Mouse (Mus musculus): Measurements from ENCODE around the gene Zrsr1. TPM values are rescaled to one million over a fixed set of nuclear protein-coding genes. Genes with fewer than 3 reads are reported as not detected.

Zrsr1 gene
- polyA plus RNA-seq, 1 experiment from 2014 or later: 35.6 TPM

GRCm38 (mm10) chr11:22956830-22957229 is 15.0 kb upstream of the Zrsr1 start:
- H3K36me3 ChIP-seq (ENCODE audit: inconsistent target): no peaks in the 10 kb centered on the region
- no peak overlapping the region for H3K27ac ChIP-seq
- WGBS (ENCODE audit: missing documents): 73% methylated on average over 4 of the region's 4 CpGs
- no peak overlapping the region for H3K4me3 ChIP-seq (ENCODE audit: inconsistent target)
- peaks cover 23% of the 10 kb centered on the region; the same call in 1 of the 2 replicates for H3K79me2 ChIP-seq (ENCODE audit: inconsistent target)

DNA sequence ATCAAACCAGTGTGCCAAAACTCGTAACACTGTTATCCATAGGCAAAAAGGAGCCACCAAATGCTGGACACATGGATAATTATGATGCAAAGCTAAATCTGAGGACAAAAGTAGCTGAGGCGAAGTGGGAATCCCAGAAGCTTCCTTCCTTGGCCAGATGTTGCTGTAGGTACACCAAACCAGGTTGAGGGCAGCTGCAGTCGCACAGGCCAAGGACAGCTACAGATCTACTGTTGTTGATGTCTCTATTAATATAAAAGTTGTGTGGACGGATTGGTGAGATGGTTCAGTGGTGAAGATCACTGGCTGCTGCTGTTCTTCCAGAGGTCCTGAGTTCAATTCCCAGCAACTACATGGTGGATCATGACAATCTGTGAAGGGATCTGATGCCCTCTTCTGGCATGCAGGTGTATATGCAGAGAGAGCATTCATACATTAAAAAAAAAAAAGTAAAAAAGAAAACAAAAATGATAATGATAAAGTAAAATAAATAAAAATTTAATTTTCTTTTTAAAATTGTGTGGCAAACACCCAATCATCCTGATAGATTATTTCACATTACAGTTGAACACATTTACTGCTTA is 13.9 kb upstream of the Zrsr1 start:
- 89% methylated on average over 4 of the region's 4 CpGs for WGBS (ENCODE audit: missing documents)
- peaks cover 23% of the 10 kb centered on the region; the same call in 1 of the 2 replicates for H3K79me2 ChIP-seq (ENCODE audit: inconsistent target)
- H3K4me3 ChIP-seq (ENCODE audit: inconsistent target): no peak overlapping the region
- H3K36me3 ChIP-seq (ENCODE audit: inconsistent target): no peaks in the 10 kb centered on the region
- H3K27ac ChIP-seq: no peak overlapping the region

GRCm38 (mm10) chr11:22962101-22962500 is 9.7 kb upstream of the Zrsr1 start:
- peaks cover 43% of the 10 kb centered on the region; the same call in 1 of the 2 replicates for H3K79me2 ChIP-seq (ENCODE audit: inconsistent target)
- no peaks in the 10 kb centered on the region for H3K36me3 ChIP-seq (ENCODE audit: inconsistent target)
- WGBS (ENCODE audit: missing documents): 93% methylated on average over 1 of the region's 1 CpGs
- no peak overlapping the region for H3K4me3 ChIP-seq (ENCODE audit: inconsistent target)
- H3K27ac ChIP-seq: no peak overlapping the region

DNA sequence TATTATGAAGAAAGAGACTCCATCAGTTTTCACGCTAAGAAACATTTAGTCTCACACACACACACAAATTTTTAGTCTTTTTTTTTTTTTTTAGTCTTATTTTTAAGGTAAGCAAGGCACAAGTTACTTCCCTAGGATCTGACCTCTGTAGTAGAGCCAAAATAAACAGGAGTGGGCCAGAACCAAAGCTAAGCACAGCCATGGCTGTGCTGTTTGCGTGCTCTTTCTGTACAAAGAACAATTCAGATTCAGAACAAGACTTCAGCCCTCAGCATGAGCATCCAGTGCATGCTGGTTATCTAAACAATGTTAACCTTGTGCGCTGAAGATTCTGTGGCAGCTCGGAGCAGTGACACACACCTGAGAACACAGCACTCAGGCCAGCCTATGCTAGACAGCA is 7.4 kb upstream of the Zrsr1 start:
- H3K27ac ChIP-seq: no peak overlapping the region
- H3K79me2 ChIP-seq (ENCODE audit: inconsistent target): peaks cover 48% of the 10 kb centered on the region; the same call in 1 of the 2 replicates
- H3K4me3 ChIP-seq (ENCODE audit: inconsistent target): no peak overlapping the region
- H3K36me3 ChIP-seq (ENCODE audit: inconsistent target): no peaks in the 10 kb centered on the region
- WGBS (ENCODE audit: missing documents): 95% methylated on average over 3 of the region's 4 CpGs

DNA sequence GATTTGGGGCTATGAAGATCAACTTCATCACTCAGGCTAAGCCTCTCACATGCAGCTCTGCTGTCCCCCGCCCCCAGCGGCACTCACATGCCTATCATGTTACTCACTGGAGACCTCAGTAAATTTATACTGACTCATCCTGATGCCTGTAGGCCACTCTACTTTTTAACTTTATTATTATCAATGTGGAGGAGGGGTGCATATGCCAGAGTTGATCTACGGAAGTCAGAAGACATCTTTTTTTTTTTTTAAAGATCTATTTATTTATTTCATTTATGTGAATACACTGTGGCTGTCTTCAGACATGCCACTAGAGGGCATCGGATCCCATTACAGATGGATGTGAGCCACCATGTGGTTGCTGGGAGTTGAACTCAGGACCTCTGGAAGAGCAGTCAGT is 6.3 kb upstream of the Zrsr1 start:
- no peak overlapping the region for H3K27ac ChIP-seq
- no peak overlapping the region for H3K4me3 ChIP-seq (ENCODE audit: inconsistent target)
- H3K36me3 ChIP-seq (ENCODE audit: inconsistent target): no peaks in the 10 kb centered on the region
- 94% methylated on average over 4 of the region's 4 CpGs for WGBS (ENCODE audit: missing documents)
- peaks cover 42% of the 10 kb centered on the region; the same call in 1 of the 2 replicates for H3K79me2 ChIP-seq (ENCODE audit: inconsistent target)

- H3K79me2 ChIP-seq (ENCODE audit: inconsistent target): peaks cover 67% of the 10 kb centered on the region
- H3K4me3 ChIP-seq (ENCODE audit: inconsistent target): no peak overlapping the region
- no peak overlapping the region for H3K27ac ChIP-seq
- WGBS (ENCODE audit: missing documents): 30% methylated on average over 6 of the region's 6 CpGs
- H3K36me3 ChIP-seq (ENCODE audit: inconsistent target): no peaks in the 10 kb centered on the region
Measured at GRCm38 (mm10) chr11:22969486-22969885, 2.3 kb upstream of the Zrsr1 start.

DNA sequence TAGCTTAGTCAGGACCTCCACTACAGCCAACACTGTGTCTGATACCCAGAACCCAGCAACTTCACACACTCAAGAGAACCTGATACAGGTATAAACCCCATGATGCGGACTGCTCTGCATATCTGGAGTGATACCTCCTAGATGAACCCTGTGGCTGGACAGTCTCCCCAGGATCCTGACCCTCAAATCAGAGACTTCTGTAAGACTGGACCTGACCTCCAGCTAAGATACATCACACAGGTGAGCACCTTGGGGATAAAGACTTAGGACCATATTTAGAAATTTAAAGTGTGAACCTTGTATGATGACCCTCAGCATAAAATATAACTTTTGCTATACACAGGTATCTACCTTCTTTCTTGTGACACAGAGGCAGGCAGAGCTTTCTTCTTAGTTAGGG is 1.3 kb upstream of the Zrsr1 start:
- Histone ChIP-seq H3K79me2 (ENCODE audit: inconsistent target) (peaks cover 73% of the 10 kb centered on the region), H3K4me3 (ENCODE audit: inconsistent target) (no peak overlapping the region), H3K36me3 (ENCODE audit: inconsistent target) (no peaks in the 10 kb centered on the region), H3K27ac (no peak overlapping the region)
- WGBS (ENCODE audit: missing documents): 100% methylated on average over 1 of the region's 1 CpGs

DNA sequence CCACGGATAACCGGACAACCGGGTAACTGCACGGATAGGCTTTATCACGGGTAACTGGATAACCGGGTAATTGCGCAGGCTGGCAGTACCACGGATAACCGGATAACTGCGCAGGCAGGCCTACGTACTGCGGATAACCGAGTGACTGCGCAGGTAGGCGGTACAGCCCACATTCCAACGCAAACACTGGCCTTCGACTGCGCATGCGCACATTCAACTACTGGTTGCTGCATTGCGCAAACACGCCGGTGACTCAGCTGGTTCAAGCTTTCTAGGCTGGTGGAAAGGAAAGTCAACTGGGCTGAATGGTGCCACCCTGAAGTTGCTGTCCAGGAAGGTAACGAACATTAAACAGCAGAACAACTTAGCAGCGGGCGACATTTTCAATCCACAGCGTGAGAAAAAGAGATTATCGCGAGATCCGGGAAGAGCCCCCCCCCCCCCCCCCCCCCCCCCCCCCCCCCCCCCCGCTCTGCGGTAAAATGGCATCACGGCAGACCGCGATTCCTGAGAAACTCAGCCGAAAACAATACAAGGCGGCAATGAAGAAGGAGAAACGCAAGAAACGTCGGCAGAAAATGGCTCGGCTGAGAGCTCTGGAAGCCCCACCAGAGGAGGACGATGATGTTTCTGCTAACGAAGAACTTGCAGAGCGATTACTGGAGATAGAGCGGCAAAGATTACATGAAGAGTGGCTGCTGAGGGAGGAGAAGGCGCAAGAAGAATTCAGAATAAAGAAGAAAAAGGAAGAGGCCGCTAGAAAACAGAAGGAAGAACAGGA is 1.1 kb downstream of the Zrsr1 start:
- WGBS (ENCODE audit: missing documents): 36% methylated on average over 38 of the region's 46 CpGs
- H3K36me3 ChIP-seq (ENCODE audit: inconsistent target): no peaks in the 10 kb centered on the region; the same call in 1 of the 2 replicates
- peak overlapping the region; percentile 66 for H3K4me3 ChIP-seq (ENCODE audit: inconsistent target)
- H3K27ac ChIP-seq: peak overlapping the region; percentile 57
- H3K79me2 ChIP-seq (ENCODE audit: inconsistent target): peaks cover 82% of the 10 kb centered on the region

GRCm38 (mm10) chr11:22973599-22973998 is 1.8 kb downstream of the Zrsr1 start:
- Histone ChIP-seq H3K79me2 (ENCODE audit: inconsistent target) (peaks cover 82% of the 10 kb centered on the region), H3K36me3 (ENCODE audit: inconsistent target) (no peaks in the 10 kb centered on the region; the same call in 1 of the 2 replicates), H3K27ac (peak overlapping the region; percentile 57), H3K4me3 (ENCODE audit: inconsistent target) (peak overlapping the region; percentile 66)
- WGBS (ENCODE audit: missing documents): 43% methylated on average over 14 of the region's 14 CpGs

GRCm38 (mm10) chr11:22978215-22978614 is 6.4 kb downstream of the Zrsr1 start:
- H3K4me3 ChIP-seq (ENCODE audit: inconsistent target): no peak overlapping the region
- H3K27ac ChIP-seq: no peak overlapping the region
- 85% methylated on average over 3 of the region's 3 CpGs for WGBS (ENCODE audit: missing documents)
- H3K79me2 ChIP-seq (ENCODE audit: inconsistent target): peaks cover 83% of the 10 kb centered on the region
- H3K36me3 ChIP-seq (ENCODE audit: inconsistent target): no peaks in the 10 kb centered on the region; the same call in 1 of the 2 replicates

DNA sequence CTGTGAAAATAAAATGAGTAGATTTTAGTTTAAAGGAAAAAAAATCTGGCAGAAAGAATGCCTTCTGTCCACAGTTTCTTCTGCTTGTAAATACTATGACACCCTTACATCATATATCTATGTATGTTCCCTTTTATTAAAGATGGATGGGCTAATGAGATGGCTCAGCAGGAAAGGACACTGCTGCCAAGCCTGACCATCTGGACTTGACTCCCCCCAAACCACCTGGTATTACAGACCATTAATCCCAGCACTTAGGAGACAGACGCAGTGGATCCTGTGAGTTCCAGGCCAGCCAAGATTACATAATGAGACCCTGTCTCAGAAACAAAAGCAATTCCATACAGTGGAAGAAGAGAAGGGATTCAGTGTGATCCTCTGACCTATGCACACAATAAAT is 6.9 kb downstream of the Zrsr1 start:
- peaks cover 79% of the 10 kb centered on the region for H3K79me2 ChIP-seq (ENCODE audit: inconsistent target)
- no peaks in the 10 kb centered on the region; the same call in 1 of the 2 replicates for H3K36me3 ChIP-seq (ENCODE audit: inconsistent target)
- no peak overlapping the region for H3K27ac ChIP-seq
- no peak overlapping the region for H3K4me3 ChIP-seq (ENCODE audit: inconsistent target)
- WGBS (ENCODE audit: missing documents): 90% methylated on average over 1 of the region's 1 CpGs

DNA sequence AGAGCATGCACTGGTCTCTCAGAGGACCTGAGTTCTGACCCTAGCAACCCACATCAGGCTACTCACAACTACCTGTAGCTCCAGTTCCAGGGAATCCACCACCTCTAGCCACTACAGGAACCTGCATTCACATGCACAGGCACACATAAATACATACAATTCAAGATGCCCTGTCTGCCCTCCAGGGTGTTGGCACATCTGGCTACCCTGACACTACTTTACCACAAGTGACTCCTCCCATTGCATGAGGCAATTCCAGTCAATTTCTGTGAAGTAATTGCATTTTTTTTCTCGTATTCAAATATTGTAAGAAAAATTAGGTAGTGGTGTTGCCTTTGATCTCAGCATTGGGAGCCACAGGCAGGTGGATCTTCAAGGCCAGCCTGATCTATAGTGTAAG is 7.4 kb downstream of the Zrsr1 start:
- 39% methylated on average over 1 of the region's 1 CpGs for WGBS (ENCODE audit: missing documents)
- peaks cover 74% of the 10 kb centered on the region for H3K79me2 ChIP-seq (ENCODE audit: inconsistent target)
- H3K36me3 ChIP-seq (ENCODE audit: inconsistent target): no peaks in the 10 kb centered on the region; the same call in 1 of the 2 replicates
- H3K27ac ChIP-seq: no peak overlapping the region
- H3K4me3 ChIP-seq (ENCODE audit: inconsistent target): no peak overlapping the region

GRCm38 (mm10) chr11:22981041-22981440 is 9.2 kb downstream of the Zrsr1 start:
- no peaks in the 10 kb centered on the region; the same call in 1 of the 2 replicates for H3K36me3 ChIP-seq (ENCODE audit: inconsistent target)
- H3K79me2 ChIP-seq (ENCODE audit: inconsistent target): peaks cover 55% of the 10 kb centered on the region
- peak overlapping the region; percentile 62 for H3K27ac ChIP-seq
- 35% methylated on average over 4 of the region's 4 CpGs for WGBS (ENCODE audit: missing documents)
- peak overlapping the region; percentile 76 for H3K4me3 ChIP-seq (ENCODE audit: inconsistent target)

- Histone ChIP-seq H3K79me2 (ENCODE audit: inconsistent target) (peaks cover 50% of the 10 kb centered on the region), H3K4me3 (ENCODE audit: inconsistent target) (peak overlapping the region; percentile 76), H3K27ac (peak overlapping the region; percentile 62), H3K36me3 (ENCODE audit: inconsistent target) (no peaks in the 10 kb centered on the region; the same call in 1 of the 2 replicates)
- under 1% methylated on average over 12 of the region's 12 CpGs for WGBS (ENCODE audit: missing documents)
Measured at GRCm38 (mm10) chr11:22981543-22981950, 9.7 kb downstream of the Zrsr1 start.

Measured in macrophage (primary cell).